Mouse (Mus musculus): ENCODE results near the gene Srp68. TPM values are rescaled to one million over a fixed set of nuclear protein-coding genes. Genes with fewer than 3 reads are reported as not detected.
A peak's percentile ranks its signal among the peaks of the same experiment; 100 is the strongest.

Gene Srp68
- polyA plus RNA-seq (2016; fragmentation: Nextera tagmentation; extraction: Ambion mirVana), result 90.7 and 101 TPM in 2 replicates

- DNase-seq (ENCODE audit: low spot score), result peak; percentile 96
- Histone ChIP-seq H3K27ac (peak within 1 kb of the TSS; percentile 94), H3K9me3 (no peaks in the 10 kb centered on the region), H3K27me3 (ENCODE audit: insufficient read depth, poor library complexity, severe bottlenecking) (no peaks in the 10 kb centered on the region), H3K36me3 (peaks cover 28% of the 10 kb centered on the region), H3K4me3 (peak within 1 kb of the TSS; percentile 97), H3K4me1 (peaks cover 24% of the 10 kb centered on the region)
- 4% methylated on average over 32 of the region's 32 CpGs for WGBS
Measured at GRCm38 (mm10) chr11:116274045-116274666, at the start of gene Srp68. Gene Srp68, minus strand, starts transcription at chr11:116274217.

GRCm38 (mm10) chr11:116318719-116319659 lies 45.0 kb upstream of the Srp68 start:
- WGBS, result 2% methylated on average over 41 of the region's 41 CpGs
- Histone ChIP-seq H3K9me3 (no peaks in the 10 kb centered on the region), H3K4me1 (peaks cover 8% of the 10 kb centered on the region), H3K4me3 (peak overlapping the region; percentile 58), H3K27me3 (ENCODE audit: insufficient read depth, poor library complexity, severe bottlenecking) (peaks cover 34% of the 10 kb centered on the region), H3K27ac (peak overlapping the region; percentile 79), H3K36me3 (no peaks in the 10 kb centered on the region)
- DNase-seq (ENCODE audit: low spot score), result peak; percentile 89

GRCm38 (mm10) chr11:116312359-116312758 lies 38.3 kb upstream of the Srp68 start:
- DNase-seq (ENCODE audit: low spot score), result no peak
- Histone ChIP-seq H3K9me3 (no peaks in the 10 kb centered on the region), H3K27ac (no peak overlapping the region), H3K4me3 (no peak overlapping the region), H3K36me3 (no peaks in the 10 kb centered on the region), H3K4me1 (no peaks in the 10 kb centered on the region), H3K27me3 (ENCODE audit: insufficient read depth, poor library complexity, severe bottlenecking) (peaks cover 10% of the 10 kb centered on the region; the same call in 1 of the 2 replicates)
- WGBS, result 61% methylated on average over 8 of the region's 8 CpGs

GRCm38 (mm10) chr11:116311169-116311568 lies 37.2 kb upstream of the Srp68 start:
- 0 out of 2 replicates have a peak, but pooled peaks cover 5% of the 10 kb centered on the region for H3K27me3 ChIP-seq (ENCODE audit: insufficient read depth, poor library complexity, severe bottlenecking)
- no peak overlapping the region for H3K4me3 ChIP-seq
- peaks cover 2% of the 10 kb centered on the region for H3K4me1 ChIP-seq
- 52% methylated on average over 8 of the region's 8 CpGs for WGBS
- DNase-seq (ENCODE audit: low spot score), result no peak
- H3K9me3 ChIP-seq, result no peaks in the 10 kb centered on the region
- H3K36me3 ChIP-seq, result no peaks in the 10 kb centered on the region
- H3K27ac ChIP-seq, result no peak overlapping the region

GRCm38 (mm10) chr11:116309601-116310000 lies 35.6 kb upstream of the Srp68 start:
- Histone ChIP-seq H3K27me3 (ENCODE audit: insufficient read depth, poor library complexity, severe bottlenecking) (no peaks in the 10 kb centered on the region), H3K36me3 (peaks cover 7% of the 10 kb centered on the region), H3K4me3 (no peak overlapping the region), H3K27ac (no peak overlapping the region), H3K9me3 (no peaks in the 10 kb centered on the region), H3K4me1 (peaks cover 9% of the 10 kb centered on the region)
- WGBS, result 63% methylated on average over 3 of the region's 3 CpGs
- DNase-seq (ENCODE audit: low spot score), result no peak

- no peaks in the 10 kb centered on the region for H3K27me3 ChIP-seq (ENCODE audit: insufficient read depth, poor library complexity, severe bottlenecking)
- no peak for DNase-seq (ENCODE audit: low spot score)
- H3K27ac ChIP-seq, result no peak overlapping the region
- peaks cover 9% of the 10 kb centered on the region for H3K4me1 ChIP-seq
- H3K4me3 ChIP-seq, result no peak overlapping the region
- H3K36me3 ChIP-seq, result peaks cover 24% of the 10 kb centered on the region
- 89% methylated on average over 12 of the region's 12 CpGs for WGBS
- no peaks in the 10 kb centered on the region for H3K9me3 ChIP-seq
Measured at GRCm38 (mm10) chr11:116307762-116308531, 33.9 kb upstream of the Srp68 start.

GRCm38 (mm10) chr11:116307019-116307725 lies 33.2 kb upstream of the Srp68 start, which contains the start of gene Exoc7:
Gene Exoc7, minus strand, starts transcription at chr11:116307233.
- peaks cover 9% of the 10 kb centered on the region for H3K4me1 ChIP-seq
- H3K9me3 ChIP-seq, result no peaks in the 10 kb centered on the region
- no peaks in the 10 kb centered on the region for H3K27me3 ChIP-seq (ENCODE audit: insufficient read depth, poor library complexity, severe bottlenecking)
- peak within 1 kb of the TSS; percentile 96 for H3K4me3 ChIP-seq
- 79% methylated on average over 10 of the region's 10 CpGs for WGBS
- DNase-seq (ENCODE audit: low spot score), result no peak
- peaks cover 31% of the 10 kb centered on the region for H3K36me3 ChIP-seq
- H3K27ac ChIP-seq, result peak within 1 kb of the TSS; percentile 90

- Histone ChIP-seq H3K27ac (peak overlapping the region; percentile 90), H3K4me1 (peaks cover 9% of the 10 kb centered on the region), H3K36me3 (peaks cover 39% of the 10 kb centered on the region), H3K9me3 (no peaks in the 10 kb centered on the region), H3K27me3 (ENCODE audit: insufficient read depth, poor library complexity, severe bottlenecking) (no peaks in the 10 kb centered on the region), H3K4me3 (peak overlapping the region; percentile 96)
- 3% methylated on average over 53 of the region's 53 CpGs for WGBS
- DNase-seq (ENCODE audit: low spot score), result peak; percentile 97
Measured at GRCm38 (mm10) chr11:116306126-116306982, 32.3 kb upstream of the Srp68 start.

GRCm38 (mm10) chr11:116305423-116305822 lies 31.4 kb upstream of the Srp68 start:
- Histone ChIP-seq H3K4me3 (0 out of 2 replicates have a peak overlapping the region, but pooled peaks have one; percentile 96), H3K4me1 (peaks cover 9% of the 10 kb centered on the region), H3K27me3 (ENCODE audit: insufficient read depth, poor library complexity, severe bottlenecking) (no peaks in the 10 kb centered on the region), H3K36me3 (peaks cover 47% of the 10 kb centered on the region), H3K9me3 (no peaks in the 10 kb centered on the region), H3K27ac (no peak overlapping the region)
- WGBS, result 91% methylated on average over 2 of the region's 2 CpGs
- DNase-seq (ENCODE audit: low spot score), result no peak

- DNase-seq (ENCODE audit: low spot score), result no peak
- Histone ChIP-seq H3K9me3 (no peaks in the 10 kb centered on the region), H3K27ac (no peak overlapping the region), H3K4me3 (no peak overlapping the region), H3K4me1 (peaks cover 19% of the 10 kb centered on the region), H3K27me3 (ENCODE audit: insufficient read depth, poor library complexity, severe bottlenecking) (peaks cover 18% of the 10 kb centered on the region; the same call in 1 of the 2 replicates), H3K36me3 (peaks cover 94% of the 10 kb centered on the region)
- WGBS, result 83% methylated on average over 6 of the region's 6 CpGs
Measured at GRCm38 (mm10) chr11:116298621-116299020, 24.6 kb upstream of the Srp68 start.

- Histone ChIP-seq H3K27ac (no peak overlapping the region), H3K27me3 (ENCODE audit: insufficient read depth, poor library complexity, severe bottlenecking) (peaks cover 18% of the 10 kb centered on the region; the same call in 1 of the 2 replicates), H3K4me3 (no peak overlapping the region), H3K9me3 (no peaks in the 10 kb centered on the region), H3K36me3 (peaks cover 94% of the 10 kb centered on the region), H3K4me1 (peaks cover 21% of the 10 kb centered on the region)
- 82% methylated on average over 11 of the region's 11 CpGs for WGBS
- no peak for DNase-seq (ENCODE audit: low spot score)
Measured at GRCm38 (mm10) chr11:116298221-116298620, 24.2 kb upstream of the Srp68 start.
